Mouse (Mus musculus): Measurements from ENCODE around the gene Mcm10. TPM values are rescaled to one million over a fixed set of nuclear protein-coding genes. Genes with fewer than 3 reads are reported as not detected.

Mcm10 gene
- polyA plus RNA-seq (2014; fragmentation: Nextera tagmentation; extraction: Ambion mirVana): 58.4 and 66.0 TPM in 2 replicates

DNA sequence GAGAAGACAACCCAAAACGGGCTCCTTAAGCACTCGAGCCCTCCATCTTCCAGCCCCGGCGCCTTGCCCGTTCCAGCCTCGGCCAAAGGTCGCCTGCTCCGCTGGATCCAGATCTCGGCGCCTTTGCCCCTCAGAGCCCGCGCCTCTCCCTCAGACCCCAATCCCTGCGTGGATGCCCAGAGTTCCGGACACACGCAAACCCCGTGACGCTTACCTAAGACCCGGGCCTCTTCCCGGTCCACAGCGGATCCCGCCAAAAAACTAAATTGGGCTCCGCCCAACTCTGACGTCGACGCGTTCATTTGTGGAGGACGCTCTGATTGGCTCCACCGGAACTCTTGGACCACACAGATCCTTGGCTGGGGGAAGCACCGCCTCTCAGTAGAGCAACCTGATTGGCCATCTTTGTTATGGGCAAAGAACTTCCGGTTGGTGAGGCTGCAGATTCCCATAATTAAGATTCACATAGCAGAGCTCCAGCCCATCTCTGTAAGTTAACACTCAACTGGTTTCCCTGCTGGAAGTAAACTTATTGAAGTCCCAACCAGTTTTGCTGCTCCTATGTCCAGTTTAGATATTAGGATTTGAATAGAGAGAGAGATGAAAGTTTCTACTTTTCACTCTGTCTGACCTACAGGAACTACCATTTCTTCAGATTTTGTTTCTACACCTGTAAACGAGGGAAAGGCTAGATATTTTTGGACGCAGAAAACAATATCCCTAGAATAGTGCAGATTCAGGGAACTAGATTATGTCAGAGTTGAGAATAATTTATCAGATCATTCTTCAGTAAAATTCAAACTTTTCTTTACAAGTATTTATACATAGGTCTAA lies at the start of gene Mcm10:
Gene Mcm10, minus strand, starts transcription at position 301 of the 834 bp plus-strand sequence.
- no peak within 1 kb of the TSS for H3K27ac ChIP-seq (replicated peaks; ENCODE audit: low read depth, low read length)
- peaks cover 3% of the 10 kb centered on the region; the same call in 1 of the 2 replicates for H3K4me1 ChIP-seq (ENCODE audit: control insufficient read depth, insufficient read depth, low read length)
- H3K9me3 ChIP-seq (replicated peaks; ENCODE audit: control insufficient read depth, low read length): no peaks in the 10 kb centered on the region
- H3K27me3 ChIP-seq (ENCODE audit: control insufficient read depth, insufficient read depth, low read length): no peaks in the 10 kb centered on the region
- WGBS: 4% methylated on average over 32 of the region's 32 CpGs
- peak; percentile 99 for DNase-seq (ENCODE audit: low spot score)
- peak; percentile 100 for ATAC-seq (replicated peaks; ENCODE audit: insufficient number of reproducible peaks, low FRiP score, low TSS enrichment, low read depth)
- H3K36me3 ChIP-seq (replicated peaks; ENCODE audit: control insufficient read depth, insufficient read depth, low read depth, low read length): peaks cover 12% of the 10 kb centered on the region
- peak within 1 kb of the TSS; percentile 75 for H3K9ac ChIP-seq (replicated peaks; ENCODE audit: low read length)
- peak within 1 kb of the TSS; percentile 76 for H3K4me3 ChIP-seq (ENCODE audit: low read depth, low read length)
- peak within 1 kb of the TSS; percentile 51 for H3K4me2 ChIP-seq (ENCODE audit: low read depth, low read length)

- Histone ChIP-seq H3K36me3 (replicated peaks; ENCODE audit: control insufficient read depth, insufficient read depth, low read depth, low read length) (no peaks in the 10 kb centered on the region), H3K27me3 (ENCODE audit: control insufficient read depth, insufficient read depth, low read length) (0 out of 2 replicates have a peak, but pooled peaks cover 2% of the 10 kb centered on the region), H3K4me3 (ENCODE audit: low read depth, low read length) (no peak overlapping the region), H3K4me2 (ENCODE audit: low read depth, low read length) (no peak overlapping the region), H3K27ac (replicated peaks; ENCODE audit: low read depth, low read length) (no peak overlapping the region), H3K9me3 (replicated peaks; ENCODE audit: control insufficient read depth, low read length) (no peaks in the 10 kb centered on the region), H3K4me1 (ENCODE audit: control insufficient read depth, insufficient read depth, low read length) (no peaks in the 10 kb centered on the region), H3K9ac (replicated peaks; ENCODE audit: low read length) (no peak overlapping the region)
- no peak for ATAC-seq (replicated peaks; ENCODE audit: insufficient number of reproducible peaks, low FRiP score, low TSS enrichment, low read depth)
- no peak for DNase-seq (ENCODE audit: low spot score)
- 83% methylated on average over 8 of the region's 8 CpGs for WGBS
Observed at GRCm38 (mm10) chr2:5061133-5061708, 48.6 kb upstream of the Mcm10 start.

- Histone ChIP-seq H3K9me3 (replicated peaks; ENCODE audit: control insufficient read depth, low read length) (no peaks in the 10 kb centered on the region), H3K9ac (replicated peaks; ENCODE audit: low read length) (no peak overlapping the region), H3K27me3 (ENCODE audit: control insufficient read depth, insufficient read depth, low read length) (0 out of 2 replicates have a peak, but pooled peaks cover 2% of the 10 kb centered on the region), H3K4me1 (ENCODE audit: control insufficient read depth, insufficient read depth, low read length) (no peaks in the 10 kb centered on the region), H3K4me2 (ENCODE audit: low read depth, low read length) (no peak overlapping the region), H3K27ac (replicated peaks; ENCODE audit: low read depth, low read length) (no peak overlapping the region), H3K4me3 (ENCODE audit: low read depth, low read length) (no peak overlapping the region), H3K36me3 (replicated peaks; ENCODE audit: control insufficient read depth, insufficient read depth, low read depth, low read length) (no peaks in the 10 kb centered on the region)
- 70% methylated on average over 4 of the region's 4 CpGs for WGBS
- DNase-seq (ENCODE audit: low spot score) (no peak), ATAC-seq (replicated peaks; ENCODE audit: insufficient number of reproducible peaks, low FRiP score, low TSS enrichment, low read depth) (no peak)
Observed at GRCm38 (mm10) chr2:5059997-5060396, 47.4 kb upstream of the Mcm10 start.

- no peak overlapping the region for H3K27ac ChIP-seq (replicated peaks; ENCODE audit: low read depth, low read length)
- H3K4me2 ChIP-seq (ENCODE audit: low read depth, low read length): no peak overlapping the region
- H3K4me1 ChIP-seq (ENCODE audit: control insufficient read depth, insufficient read depth, low read length): no peaks in the 10 kb centered on the region
- H3K36me3 ChIP-seq (replicated peaks; ENCODE audit: control insufficient read depth, insufficient read depth, low read depth, low read length): no peaks in the 10 kb centered on the region
- DNase-seq (ENCODE audit: low spot score) (no peak), ATAC-seq (replicated peaks; ENCODE audit: insufficient number of reproducible peaks, low FRiP score, low TSS enrichment, low read depth) (no peak)
- H3K9me3 ChIP-seq (replicated peaks; ENCODE audit: control insufficient read depth, low read length): no peaks in the 10 kb centered on the region
- 80% methylated on average over 5 of the region's 5 CpGs for WGBS
- H3K9ac ChIP-seq (replicated peaks; ENCODE audit: low read length): no peak overlapping the region
- H3K27me3 ChIP-seq (ENCODE audit: control insufficient read depth, insufficient read depth, low read length): 0 out of 2 replicates have a peak, but pooled peaks cover under 1% of the 10 kb centered on the region
- H3K4me3 ChIP-seq (ENCODE audit: low read depth, low read length): no peak overlapping the region
Observed at GRCm38 (mm10) chr2:5058436-5058835, 45.8 kb upstream of the Mcm10 start.

DNA sequence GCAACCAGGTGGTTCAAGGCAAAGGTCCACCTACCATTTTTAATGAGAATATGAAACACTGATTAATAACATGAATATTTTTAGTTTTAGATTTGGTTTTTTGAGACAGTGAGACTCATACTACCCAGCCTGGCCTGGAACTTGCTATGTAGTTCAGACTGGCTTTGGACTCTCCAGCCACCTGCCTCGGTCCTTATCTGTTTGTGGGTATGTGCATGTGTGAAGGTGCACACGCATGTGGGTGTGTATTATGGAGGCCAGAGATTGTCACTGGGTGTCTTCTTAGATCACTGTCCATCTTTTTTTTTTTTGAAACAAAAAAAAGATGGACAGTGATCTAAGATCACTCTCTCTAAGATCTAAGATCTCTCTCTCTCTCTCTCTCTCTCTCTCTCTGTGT lies 38.0 kb upstream of the Mcm10 start:
- DNase-seq (ENCODE audit: low spot score) (no peak), ATAC-seq (replicated peaks; ENCODE audit: insufficient number of reproducible peaks, low FRiP score, low TSS enrichment, low read depth) (no peak)
- H3K27ac ChIP-seq (replicated peaks; ENCODE audit: low read depth, low read length): no peak overlapping the region
- H3K4me1 ChIP-seq (ENCODE audit: control insufficient read depth, insufficient read depth, low read length): no peaks in the 10 kb centered on the region
- H3K9me3 ChIP-seq (replicated peaks; ENCODE audit: control insufficient read depth, low read length): no peaks in the 10 kb centered on the region
- H3K4me2 ChIP-seq (ENCODE audit: low read depth, low read length): no peak overlapping the region
- H3K4me3 ChIP-seq (ENCODE audit: low read depth, low read length): no peak overlapping the region
- H3K27me3 ChIP-seq (ENCODE audit: control insufficient read depth, insufficient read depth, low read length): no peaks in the 10 kb centered on the region
- 80% methylated on average over 2 of the region's 2 CpGs for WGBS
- H3K9ac ChIP-seq (replicated peaks; ENCODE audit: low read length): no peak overlapping the region
- no peaks in the 10 kb centered on the region for H3K36me3 ChIP-seq (replicated peaks; ENCODE audit: control insufficient read depth, insufficient read depth, low read depth, low read length)

GRCm38 (mm10) chr2:5047016-5047415 lies 34.4 kb upstream of the Mcm10 start:
- Histone ChIP-seq H3K9me3 (replicated peaks; ENCODE audit: control insufficient read depth, low read length) (no peaks in the 10 kb centered on the region), H3K4me1 (ENCODE audit: control insufficient read depth, insufficient read depth, low read length) (peaks cover 3% of the 10 kb centered on the region; the same call in 1 of the 2 replicates), H3K4me3 (ENCODE audit: low read depth, low read length) (no peak overlapping the region), H3K4me2 (ENCODE audit: low read depth, low read length) (no peak overlapping the region), H3K27ac (replicated peaks; ENCODE audit: low read depth, low read length) (no peak overlapping the region), H3K27me3 (ENCODE audit: control insufficient read depth, insufficient read depth, low read length) (no peaks in the 10 kb centered on the region), H3K9ac (replicated peaks; ENCODE audit: low read length) (no peak overlapping the region), H3K36me3 (replicated peaks; ENCODE audit: control insufficient read depth, insufficient read depth, low read depth, low read length) (no peaks in the 10 kb centered on the region)
- ATAC-seq (replicated peaks; ENCODE audit: insufficient number of reproducible peaks, low FRiP score, low TSS enrichment, low read depth) (no peak), DNase-seq (ENCODE audit: low spot score) (no peak)
- 96% methylated on average over 2 of the region's 2 CpGs for WGBS

DNA sequence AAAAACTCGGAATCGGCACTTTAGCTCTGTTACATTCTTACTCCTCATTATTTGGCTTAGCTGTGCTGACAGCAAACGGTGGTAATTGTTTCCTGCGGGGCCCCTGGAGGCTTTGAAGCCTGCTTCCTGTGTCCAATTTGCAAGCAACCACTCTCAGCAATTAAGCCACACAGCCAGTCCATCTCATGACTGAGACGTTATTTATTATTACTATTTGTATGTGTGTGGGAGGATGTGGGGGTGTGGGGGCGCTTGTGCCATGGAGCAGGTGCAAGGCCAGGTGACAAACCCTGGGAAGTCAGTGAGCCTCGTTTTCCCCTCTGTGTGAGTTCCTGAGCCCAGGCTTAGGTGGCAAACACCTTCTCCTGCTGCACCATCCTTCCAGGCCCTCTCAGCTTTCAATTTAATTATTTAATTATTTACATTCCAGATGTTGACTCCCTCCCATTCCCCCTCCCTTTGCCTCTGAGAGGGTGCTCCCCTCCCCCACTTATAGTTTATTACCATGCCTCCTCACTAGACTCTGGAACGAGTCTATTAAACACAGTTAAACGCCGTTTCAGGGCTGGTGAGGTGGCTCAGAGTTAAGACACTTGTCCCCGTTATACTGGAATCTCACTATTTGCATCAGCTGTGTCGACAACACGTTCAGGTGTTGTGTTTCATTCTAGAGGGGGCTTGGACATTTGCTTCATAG lies 32.8 kb upstream of the Mcm10 start:
- 21% methylated on average over 13 of the region's 13 CpGs for WGBS
- Histone ChIP-seq H3K9ac (replicated peaks; ENCODE audit: low read length) (no peak overlapping the region), H3K4me2 (ENCODE audit: low read depth, low read length) (no peak overlapping the region; the same call in 1 of the 2 replicates), H3K36me3 (replicated peaks; ENCODE audit: control insufficient read depth, insufficient read depth, low read depth, low read length) (no peaks in the 10 kb centered on the region), H3K27me3 (ENCODE audit: control insufficient read depth, insufficient read depth, low read length) (no peaks in the 10 kb centered on the region), H3K4me1 (ENCODE audit: control insufficient read depth, insufficient read depth, low read length) (peaks cover 3% of the 10 kb centered on the region; the same call in 1 of the 2 replicates), H3K27ac (replicated peaks; ENCODE audit: low read depth, low read length) (no peak overlapping the region), H3K9me3 (replicated peaks; ENCODE audit: control insufficient read depth, low read length) (no peaks in the 10 kb centered on the region), H3K4me3 (ENCODE audit: low read depth, low read length) (no peak overlapping the region)
- ATAC-seq (replicated peaks; ENCODE audit: insufficient number of reproducible peaks, low FRiP score, low TSS enrichment, low read depth): no peak
- peak; percentile 31 for DNase-seq (ENCODE audit: low spot score)
